Mouse (Mus musculus) forebrain, embryonic 11.5 days (tissue): ENCODE results near the gene Arhgdib. TPM values are rescaled to one million over a fixed set of nuclear protein-coding genes. Genes with fewer than 3 reads are reported as not detected.
A peak's percentile ranks its signal among the peaks of the same experiment; 100 is the strongest.

Source experiments
- ATAC-seq: fragments of 200-750 bp; cut with Nextera tagmentation; replicated peaks from 2 replicates; pipeline ENCODE4 v1.8.0; 2017; ENCODE audit warnings: moderate TSS enrichment; ENCODE audit not compliant: low FRiP score
- DNase-seq: peaks from one replicate; pipeline ENCODE4 v3.0.0-alpha.2; 2017; ENCODE audit warnings: low spot score
- H3K27ac ChIP-seq: fragments of 300-500 bp; sonication (generic); 2 replicates; pipeline ENCODE4 v1.5.1; 2014; ENCODE audit warnings: low read depth, low read length
- H3K27me3 ChIP-seq: fragments of 300-500 bp; sonication (generic); 2 replicates; pipeline ENCODE4 v1.6.1; 2014; ENCODE audit warnings: mild to moderate bottlenecking, low read length, mixed read lengths; ENCODE audit not compliant: control insufficient read depth, insufficient read depth
- H3K36me3 ChIP-seq: fragments of 300-500 bp; sonication (generic); 2 replicates; pipeline ENCODE4 v1.6.1; 2014; ENCODE audit warnings: mild to moderate bottlenecking, low read length, moderate library complexity, mixed read lengths; ENCODE audit not compliant: control insufficient read depth, insufficient read depth
- H3K4me1 ChIP-seq: fragments of 300-500 bp; sonication (generic); replicated peaks from 2 replicates; pipeline ENCODE4 v1.6.1; 2014; ENCODE audit warnings: low read length, mixed read lengths; ENCODE audit not compliant: control insufficient read depth, insufficient read depth
- H3K4me2 ChIP-seq: fragments of 300-500 bp; sonication (generic); 2 replicates; pipeline ENCODE4 v1.6.1; 2014; ENCODE audit warnings: low read depth, mild to moderate bottlenecking, low read length, moderate library complexity, mixed read lengths; ENCODE audit not compliant: severe bottlenecking
- H3K4me3 ChIP-seq: fragments of 300-500 bp; sonication (generic); 2 replicates; pipeline ENCODE4 v1.5.1; 2014; ENCODE audit warnings: low read depth, low read length
- H3K9ac ChIP-seq: fragments of 300-500 bp; sonication (generic); 2 replicates; pipeline ENCODE4 v1.6.1; 2014; ENCODE audit warnings: low read length
- H3K9me3 ChIP-seq: fragments of 300-500 bp; sonication (generic); 2 replicates; pipeline ENCODE4 v1.6.1; 2016; ENCODE audit warnings: low read length, mixed read lengths; ENCODE audit not compliant: control insufficient read depth
- WGBS: fragments of 180-500 bp; shearing (Covaris S2); extraction: QIAGEN DNeasy Blood & Tissue Kit; methylation state at CpG from one replicate; pipeline ENCODE4 v1.1.7; 2014; 5-methylcytosine and 5-hydroxymethylcytosine counted together
- polyA plus RNA-seq: library from polyadenylated mRNA; unstranded; fragments of >200 nt; fragmentation: Nextera tagmentation; extraction: Ambion mirVana; gene quantifications from 2 replicates; pipeline ENCODE4 v1.2.1, GENCODE M21; 2014

The Arhgdib gene
- polyA plus RNA-seq = 21.3 and 25.2 TPM in 2 replicates

DNA sequence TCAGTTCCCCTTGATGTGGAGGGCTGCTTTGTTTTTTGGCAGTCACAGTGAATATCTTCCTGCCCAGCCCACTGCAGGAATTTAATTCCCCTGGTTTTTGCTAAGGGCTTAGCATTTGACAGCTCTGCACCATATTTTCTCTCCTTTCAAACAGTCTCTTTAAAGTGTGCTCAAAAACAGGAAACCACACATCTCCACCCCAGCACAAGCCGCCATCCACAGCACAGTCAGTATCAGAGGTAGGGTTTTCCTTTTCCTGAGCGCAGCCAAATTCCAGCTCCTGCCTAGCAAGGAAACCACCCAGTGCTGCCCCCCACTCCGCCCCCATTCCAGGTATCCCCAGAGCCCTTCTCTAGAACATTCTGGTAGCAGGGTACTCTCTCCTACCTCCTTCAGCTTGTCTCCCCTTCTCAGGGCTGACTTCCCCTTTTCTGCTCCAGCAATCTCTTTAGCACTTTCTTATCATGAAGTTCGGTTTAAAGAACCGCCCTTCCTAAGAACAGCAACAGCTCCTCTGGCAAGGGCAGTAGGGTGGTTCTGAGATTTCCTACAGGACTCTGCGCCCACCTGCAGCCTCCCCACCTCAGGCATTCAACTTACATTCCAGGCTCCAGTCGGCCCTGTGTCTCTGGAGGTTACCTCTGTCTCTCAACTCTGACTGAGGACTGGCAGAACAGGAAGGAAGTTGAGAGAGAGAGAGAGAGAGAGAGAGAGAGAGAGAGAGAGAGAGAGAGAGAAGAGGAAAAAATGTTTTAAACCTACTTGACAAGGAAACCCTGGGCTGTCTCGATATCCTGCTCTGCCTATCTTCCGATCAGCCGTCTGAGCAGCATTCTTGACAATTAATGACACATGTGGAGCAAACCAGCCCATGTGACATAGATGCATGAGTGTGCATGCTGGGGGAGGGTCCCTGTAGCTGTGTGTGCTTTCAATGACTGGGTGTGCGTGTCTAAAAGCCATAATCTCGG is at the start of gene Arhgdib:
Arhgdib (minus strand) TSS at position 849 of the 971 bp plus-strand sequence.
- Histone ChIP-seq H3K4me3 (no peak within 1 kb of the TSS), H3K36me3 (no peaks in the 10 kb centered on the region), H3K9ac (no peak within 1 kb of the TSS), H3K4me2 (no peak within 1 kb of the TSS), H3K9me3 (no peaks in the 10 kb centered on the region), H3K4me1 (no peaks in the 10 kb centered on the region), H3K27me3 (no peaks in the 10 kb centered on the region), H3K27ac (0 out of 2 replicates have a peak within 1 kb of the TSS, but pooled peaks have one; percentile 3)
- DNase-seq = no peak
- WGBS = 62% methylated on average over 12 of the region's 12 CpGs
- ATAC-seq = no peak

DNA sequence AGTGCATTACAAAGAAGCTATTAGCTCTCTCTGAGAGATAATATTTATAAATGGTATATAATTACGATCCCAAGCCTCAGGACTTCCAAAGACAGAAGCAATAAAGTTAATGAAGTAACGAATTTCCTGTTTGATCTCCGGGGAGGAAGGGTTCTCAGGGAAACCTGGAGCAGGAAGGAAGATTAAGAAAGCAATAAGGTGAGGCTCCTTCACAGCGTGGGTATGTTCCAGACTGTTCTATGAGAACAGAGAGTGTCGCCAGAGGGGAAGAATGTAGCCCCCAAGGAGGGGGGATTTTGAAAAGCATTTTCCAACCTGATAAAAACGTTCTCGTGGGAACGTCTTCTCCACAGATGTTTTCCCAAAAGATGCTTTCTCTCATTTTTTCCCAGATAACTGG is 48.9 kb upstream of the Arhgdib start:
- Histone ChIP-seq H3K36me3 (no peaks in the 10 kb centered on the region), H3K27ac (no peak overlapping the region), H3K4me2 (no peak overlapping the region), H3K27me3 (no peaks in the 10 kb centered on the region), H3K9ac (no peak overlapping the region), H3K4me3 (no peak overlapping the region), H3K4me1 (no peaks in the 10 kb centered on the region), H3K9me3 (no peaks in the 10 kb centered on the region)
- DNase-seq (no peak), ATAC-seq (no peak)
- WGBS = 80% methylated on average over 8 of the region's 8 CpGs

GRCm38 (mm10) chr6:136989824-136990497 is 48.3 kb upstream of the Arhgdib start:
- Histone ChIP-seq H3K36me3 (no peaks in the 10 kb centered on the region), H3K9me3 (no peaks in the 10 kb centered on the region), H3K4me2 (0 out of 2 replicates have a peak overlapping the region, but pooled peaks have one; percentile 18), H3K27ac (no peak overlapping the region), H3K4me1 (no peaks in the 10 kb centered on the region; the same call in 1 of the 2 replicates), H3K27me3 (no peaks in the 10 kb centered on the region), H3K9ac (no peak overlapping the region), H3K4me3 (no peak overlapping the region)
- WGBS = 29% methylated on average over 11 of the region's 11 CpGs
- DNase-seq (no peak), ATAC-seq (peak; percentile 72)

GRCm38 (mm10) chr6:136988536-136989060 is 46.9 kb upstream of the Arhgdib start:
- H3K9ac ChIP-seq = no peak overlapping the region
- H3K4me1 ChIP-seq = no peaks in the 10 kb centered on the region; the same call in 1 of the 2 replicates
- WGBS = 89% methylated on average over 7 of the region's 7 CpGs
- DNase-seq = no peak
- no peak for ATAC-seq
- H3K4me2 ChIP-seq = no peak overlapping the region
- no peaks in the 10 kb centered on the region for H3K9me3 ChIP-seq
- no peak overlapping the region for H3K27ac ChIP-seq
- no peaks in the 10 kb centered on the region for H3K36me3 ChIP-seq
- H3K4me3 ChIP-seq = no peak overlapping the region
- no peaks in the 10 kb centered on the region for H3K27me3 ChIP-seq

DNA sequence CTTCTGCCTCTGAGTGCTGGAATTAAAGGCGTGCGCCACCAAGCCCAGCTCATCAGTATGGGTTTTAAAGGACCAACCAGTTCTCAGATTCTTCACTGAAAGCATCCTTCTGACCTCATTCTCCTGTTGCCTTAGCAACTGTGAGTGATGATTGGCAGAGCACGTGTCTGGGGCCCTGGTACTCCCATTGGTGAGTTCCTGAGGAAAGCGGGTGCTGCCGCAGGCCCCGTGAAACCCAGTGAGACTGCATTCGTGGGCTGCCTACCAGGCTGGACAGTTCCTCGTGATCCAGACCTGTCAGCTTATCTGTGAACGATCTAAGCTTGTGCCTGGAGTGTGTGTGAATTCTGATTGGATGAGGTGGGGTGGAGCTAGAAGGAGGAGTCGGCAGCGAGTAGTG is 45.0 kb upstream of the Arhgdib start:
- DNase-seq (no peak), ATAC-seq (no peak)
- no peaks in the 10 kb centered on the region for H3K27me3 ChIP-seq

GRCm38 (mm10) chr6:136986019-136986418 is 44.3 kb upstream of the Arhgdib start:
- H3K4me1 ChIP-seq = no peaks in the 10 kb centered on the region; the same call in 1 of the 2 replicates
- 82% methylated on average over 13 of the region's 13 CpGs for WGBS
- no peak overlapping the region for H3K9ac ChIP-seq
- no peak overlapping the region for H3K4me2 ChIP-seq
- H3K27me3 ChIP-seq = no peaks in the 10 kb centered on the region
- no peak overlapping the region for H3K27ac ChIP-seq
- no peak overlapping the region for H3K4me3 ChIP-seq
- H3K36me3 ChIP-seq = no peaks in the 10 kb centered on the region
- DNase-seq (no peak), ATAC-seq (no peak)
- no peaks in the 10 kb centered on the region for H3K9me3 ChIP-seq

More for the DNA sequence above, 45.0 kb upstream of the Arhgdib start:
- no peaks in the 10 kb centered on the region; the same call in 1 of the 2 replicates for H3K4me1 ChIP-seq
- H3K27ac ChIP-seq = no peak overlapping the region
- 71% methylated on average over 11 of the region's 11 CpGs for WGBS
- H3K4me2 ChIP-seq = no peak overlapping the region
- no peak overlapping the region for H3K4me3 ChIP-seq
- no peak overlapping the region for H3K9ac ChIP-seq
- H3K36me3 ChIP-seq = no peaks in the 10 kb centered on the region
- H3K9me3 ChIP-seq = no peaks in the 10 kb centered on the region

GRCm38 (mm10) chr6:136983201-136983600 is 41.5 kb upstream of the Arhgdib start:
- DNase-seq (no peak), ATAC-seq (no peak)

GRCm38 (mm10) chr6:136982581-136982980 is 40.9 kb upstream of the Arhgdib start:
- Histone ChIP-seq H3K4me1 (no peaks in the 10 kb centered on the region; the same call in 1 of the 2 replicates), H3K9me3 (no peaks in the 10 kb centered on the region), H3K36me3 (no peaks in the 10 kb centered on the region), H3K9ac (no peak overlapping the region), H3K27me3 (no peaks in the 10 kb centered on the region), H3K27ac (no peak overlapping the region), H3K4me3 (no peak overlapping the region), H3K4me2 (no peak overlapping the region)
- ATAC-seq (no peak), DNase-seq (no peak)
- 85% methylated on average over 6 of the region's 6 CpGs for WGBS

More at GRCm38 (mm10) chr6:136983201-136983600, 41.5 kb upstream of the Arhgdib start:
- no peak overlapping the region for H3K4me3 ChIP-seq
- H3K36me3 ChIP-seq = no peaks in the 10 kb centered on the region
- no peaks in the 10 kb centered on the region; the same call in 1 of the 2 replicates for H3K4me1 ChIP-seq
- no peak overlapping the region for H3K27ac ChIP-seq
- WGBS = 61% methylated on average over 7 of the region's 7 CpGs
- no peak overlapping the region for H3K9ac ChIP-seq
- no peaks in the 10 kb centered on the region for H3K9me3 ChIP-seq
- no peaks in the 10 kb centered on the region for H3K27me3 ChIP-seq
- no peak overlapping the region for H3K4me2 ChIP-seq
